Mouse (Mus musculus): ENCODE measurements around the gene Gng7. TPM values are rescaled to one million over a fixed set of nuclear protein-coding genes. Genes with fewer than 3 reads are reported as not detected.

Gng7 gene
- polyA plus RNA-seq, 1 experiment from 2014 or later = 5.2 TPM

DNA sequence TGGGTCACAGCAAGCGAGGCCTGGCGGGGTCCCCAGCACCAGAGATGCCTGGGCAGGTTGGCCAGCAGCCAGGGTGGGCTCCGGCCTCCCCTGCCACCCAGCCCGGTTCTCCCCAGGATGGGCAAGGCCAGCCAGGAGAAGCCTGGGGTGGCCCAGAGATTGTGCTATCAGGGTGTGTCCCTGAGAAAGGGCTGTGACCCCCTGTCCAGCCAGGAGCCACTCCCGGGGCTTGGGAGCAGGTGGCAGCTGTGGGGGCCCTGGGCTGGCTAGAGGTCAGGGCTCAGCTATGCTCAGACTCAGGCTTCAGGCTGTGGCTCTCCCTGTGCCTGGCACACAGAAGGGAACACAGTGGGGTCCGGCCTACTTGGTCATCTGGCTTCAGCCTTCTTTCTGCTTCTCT, 4.9 kb upstream of the Gng7 start:
- Histone ChIP-seq H3K4me2 (ENCODE audit: low read depth, low read length) (no peak overlapping the region), H3K27me3 (ENCODE audit: control insufficient read depth, insufficient read depth, low read length) (peaks cover 17% of the 10 kb centered on the region), H3K4me3 (replicated peaks; ENCODE audit: low read length) (no peak overlapping the region), H3K9me3 (replicated peaks; ENCODE audit: control insufficient read depth, low read length) (no peaks in the 10 kb centered on the region), H3K9ac (ENCODE audit: low read length) (no peak overlapping the region), H3K27ac (ENCODE audit: low read length) (no peak overlapping the region), H3K4me1 (ENCODE audit: control insufficient read depth, insufficient read depth, low read length) (no peaks in the 10 kb centered on the region), H3K36me3 (ENCODE audit: control insufficient read depth, insufficient read depth, low read length) (no peaks in the 10 kb centered on the region)
- WGBS = 65% methylated on average over 6 of the region's 6 CpGs
- ATAC-seq (ENCODE audit: insufficient read depth, low FRiP score) = no peak

DNA sequence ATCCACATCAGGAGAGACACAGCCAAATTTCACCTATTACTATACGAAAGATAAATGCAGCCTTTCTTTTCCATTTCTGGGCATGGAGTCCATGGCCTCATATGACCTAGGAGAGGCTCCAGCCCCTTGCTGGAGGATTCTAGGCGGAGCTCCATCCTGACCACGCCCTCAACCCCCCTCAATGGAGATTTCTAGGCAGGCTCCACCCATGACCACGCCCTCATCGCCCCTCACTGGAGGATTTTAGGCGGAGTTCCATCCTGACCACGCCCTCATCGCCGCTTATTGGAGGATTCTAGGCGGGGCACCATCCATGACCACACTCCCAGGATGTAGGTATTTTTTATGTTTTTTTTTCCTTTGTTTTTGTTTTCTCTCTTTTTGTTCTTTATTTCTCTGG, 3.6 kb upstream of the Gng7 start:
- peaks cover 11% of the 10 kb centered on the region for H3K27me3 ChIP-seq (ENCODE audit: control insufficient read depth, insufficient read depth, low read length)
- H3K4me3 ChIP-seq (replicated peaks; ENCODE audit: low read length) = no peak overlapping the region
- H3K9ac ChIP-seq (ENCODE audit: low read length) = no peak overlapping the region
- H3K4me1 ChIP-seq (ENCODE audit: control insufficient read depth, insufficient read depth, low read length) = no peaks in the 10 kb centered on the region
- WGBS = 42% methylated on average over 10 of the region's 10 CpGs
- no peak overlapping the region for H3K4me2 ChIP-seq (ENCODE audit: low read depth, low read length)
- H3K36me3 ChIP-seq (ENCODE audit: control insufficient read depth, insufficient read depth, low read length) = no peaks in the 10 kb centered on the region
- ATAC-seq (ENCODE audit: insufficient read depth, low FRiP score) = no peak
- no peaks in the 10 kb centered on the region for H3K9me3 ChIP-seq (replicated peaks; ENCODE audit: control insufficient read depth, low read length)
- H3K27ac ChIP-seq (ENCODE audit: low read length) = no peak overlapping the region

- no peak overlapping the region for H3K4me2 ChIP-seq (ENCODE audit: low read depth, low read length)
- no peaks in the 10 kb centered on the region for H3K36me3 ChIP-seq (ENCODE audit: control insufficient read depth, insufficient read depth, low read length)
- H3K9me3 ChIP-seq (replicated peaks; ENCODE audit: control insufficient read depth, low read length) = no peaks in the 10 kb centered on the region
- no peaks in the 10 kb centered on the region for H3K4me1 ChIP-seq (ENCODE audit: control insufficient read depth, insufficient read depth, low read length)
- no peak overlapping the region for H3K9ac ChIP-seq (ENCODE audit: low read length)
- no peaks in the 10 kb centered on the region for H3K27me3 ChIP-seq (ENCODE audit: control insufficient read depth, insufficient read depth, low read length)
- ATAC-seq (ENCODE audit: insufficient read depth, low FRiP score) = no peak
- no peak overlapping the region for H3K27ac ChIP-seq (ENCODE audit: low read length)
- WGBS = 4% methylated on average over 7 of the region's 7 CpGs
- H3K4me3 ChIP-seq (replicated peaks; ENCODE audit: low read length) = no peak overlapping the region
Measured at GRCm38 (mm10) chr10:81016645-81017044, 1.9 kb upstream of the Gng7 start.

- H3K27ac ChIP-seq (ENCODE audit: low read length) = no peak overlapping the region
- 84% methylated on average over 2 of the region's 2 CpGs for WGBS
- ATAC-seq (ENCODE audit: insufficient read depth, low FRiP score) = no peak
- H3K4me1 ChIP-seq (ENCODE audit: control insufficient read depth, insufficient read depth, low read length) = no peaks in the 10 kb centered on the region
- no peaks in the 10 kb centered on the region for H3K36me3 ChIP-seq (ENCODE audit: control insufficient read depth, insufficient read depth, low read length)
- no peak overlapping the region for H3K4me3 ChIP-seq (replicated peaks; ENCODE audit: low read length)
- no peak overlapping the region for H3K9ac ChIP-seq (ENCODE audit: low read length)
- H3K4me2 ChIP-seq (ENCODE audit: low read depth, low read length) = no peak overlapping the region
- no peaks in the 10 kb centered on the region for H3K9me3 ChIP-seq (replicated peaks; ENCODE audit: control insufficient read depth, low read length)
- H3K27me3 ChIP-seq (ENCODE audit: control insufficient read depth, insufficient read depth, low read length) = no peaks in the 10 kb centered on the region
Measured at GRCm38 (mm10) chr10:81015666-81016065, 921 bp upstream of the Gng7 start.

- Histone ChIP-seq H3K4me3 (replicated peaks; ENCODE audit: low read length) (no peak overlapping the region), H3K27me3 (ENCODE audit: control insufficient read depth, insufficient read depth, low read length) (no peaks in the 10 kb centered on the region), H3K9ac (ENCODE audit: low read length) (no peak overlapping the region), H3K4me2 (ENCODE audit: low read depth, low read length) (no peak overlapping the region), H3K4me1 (ENCODE audit: control insufficient read depth, insufficient read depth, low read length) (no peaks in the 10 kb centered on the region), H3K36me3 (ENCODE audit: control insufficient read depth, insufficient read depth, low read length) (no peaks in the 10 kb centered on the region), H3K9me3 (replicated peaks; ENCODE audit: control insufficient read depth, low read length) (no peaks in the 10 kb centered on the region), H3K27ac (ENCODE audit: low read length) (no peak overlapping the region)
- no peak for ATAC-seq (ENCODE audit: insufficient read depth, low FRiP score)
- 66% methylated on average over 6 of the region's 6 CpGs for WGBS
Measured at GRCm38 (mm10) chr10:81010851-81011250, 3.9 kb downstream of the Gng7 start.

GRCm38 (mm10) chr10:81007240-81007639, 7.5 kb downstream of the Gng7 start:
- no peak overlapping the region for H3K9ac ChIP-seq (ENCODE audit: low read length)
- H3K4me2 ChIP-seq (ENCODE audit: low read depth, low read length) = no peak overlapping the region
- no peaks in the 10 kb centered on the region for H3K4me1 ChIP-seq (ENCODE audit: control insufficient read depth, insufficient read depth, low read length)
- H3K9me3 ChIP-seq (replicated peaks; ENCODE audit: control insufficient read depth, low read length) = no peaks in the 10 kb centered on the region
- ATAC-seq (ENCODE audit: insufficient read depth, low FRiP score) = peak; percentile 42; the same call in 1 of the 2 replicates
- H3K4me3 ChIP-seq (replicated peaks; ENCODE audit: low read length) = no peak overlapping the region
- no peaks in the 10 kb centered on the region for H3K27me3 ChIP-seq (ENCODE audit: control insufficient read depth, insufficient read depth, low read length)
- no peak overlapping the region for H3K27ac ChIP-seq (ENCODE audit: low read length)
- WGBS = 28% methylated on average over 7 of the region's 7 CpGs
- no peaks in the 10 kb centered on the region for H3K36me3 ChIP-seq (ENCODE audit: control insufficient read depth, insufficient read depth, low read length)

DNA sequence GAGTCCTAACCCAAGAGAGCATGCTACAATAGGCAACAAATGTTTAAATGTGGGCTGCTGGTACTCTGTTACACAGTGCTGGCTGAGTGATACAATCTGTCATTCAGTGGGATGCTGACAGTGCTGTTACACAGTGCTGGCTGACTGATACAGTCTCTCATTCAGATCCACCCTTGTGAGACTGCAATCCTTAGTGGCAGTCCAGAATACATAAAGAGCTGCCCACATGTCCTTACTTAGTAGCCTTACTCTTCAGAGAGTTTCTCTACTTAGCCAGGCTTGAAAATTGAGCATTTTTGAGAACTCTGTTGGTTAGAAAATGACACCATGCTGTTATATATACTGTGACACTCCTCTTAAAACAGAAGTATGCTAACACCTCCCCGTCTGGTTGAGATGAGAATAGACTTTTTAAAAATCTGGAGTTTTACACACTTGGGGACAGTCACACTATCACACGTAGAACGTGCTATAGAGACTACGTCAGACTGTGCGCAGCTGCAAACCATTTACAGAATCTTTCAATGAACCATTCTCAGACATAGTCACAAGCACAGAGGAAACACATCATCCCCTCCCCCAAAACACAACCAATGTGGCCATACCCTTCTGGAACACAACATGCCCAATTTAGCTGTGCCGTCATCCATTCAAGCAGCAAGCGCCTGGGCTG, 8.6 kb downstream of the Gng7 start:
- no peaks in the 10 kb centered on the region for H3K36me3 ChIP-seq (ENCODE audit: control insufficient read depth, insufficient read depth, low read length)
- H3K27me3 ChIP-seq (ENCODE audit: control insufficient read depth, insufficient read depth, low read length) = no peaks in the 10 kb centered on the region
- no peaks in the 10 kb centered on the region for H3K9me3 ChIP-seq (replicated peaks; ENCODE audit: control insufficient read depth, low read length)
- H3K27ac ChIP-seq (ENCODE audit: low read length) = no peak overlapping the region
- WGBS = 90% methylated on average over 7 of the region's 7 CpGs
- no peak overlapping the region for H3K9ac ChIP-seq (ENCODE audit: low read length)
- H3K4me2 ChIP-seq (ENCODE audit: low read depth, low read length) = no peak overlapping the region
- no peak overlapping the region for H3K4me3 ChIP-seq (replicated peaks; ENCODE audit: low read length)
- H3K4me1 ChIP-seq (ENCODE audit: control insufficient read depth, insufficient read depth, low read length) = no peaks in the 10 kb centered on the region
- no peak for ATAC-seq (ENCODE audit: insufficient read depth, low FRiP score)

DNA sequence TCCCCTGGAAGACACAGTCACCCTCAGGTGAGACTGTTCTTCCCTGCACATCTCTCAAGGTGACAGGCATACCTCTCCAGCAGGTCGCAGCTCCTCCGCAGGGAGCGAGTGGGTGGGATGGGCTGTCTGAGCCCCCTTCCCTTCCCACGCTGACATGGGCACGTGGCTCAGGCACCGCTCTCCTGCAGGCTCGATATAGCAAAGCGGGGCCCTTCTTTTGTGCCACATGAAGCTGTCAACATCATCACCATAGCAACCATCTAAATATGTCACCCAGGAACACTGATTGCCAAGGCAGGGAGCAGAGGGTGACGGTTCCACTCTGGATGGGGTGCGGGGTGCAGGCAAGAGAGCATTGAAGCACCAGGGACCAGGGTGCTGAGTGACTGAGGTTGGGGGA, 13.6 kb downstream of the Gng7 start:
- ATAC-seq (ENCODE audit: insufficient read depth, low FRiP score) = no peak
- Histone ChIP-seq H3K27me3 (ENCODE audit: control insufficient read depth, insufficient read depth, low read length) (no peaks in the 10 kb centered on the region; the same call in 1 of the 2 replicates), H3K4me2 (ENCODE audit: low read depth, low read length) (no peak overlapping the region), H3K36me3 (ENCODE audit: control insufficient read depth, insufficient read depth, low read length) (no peaks in the 10 kb centered on the region), H3K9me3 (replicated peaks; ENCODE audit: control insufficient read depth, low read length) (no peaks in the 10 kb centered on the region), H3K4me3 (replicated peaks; ENCODE audit: low read length) (no peak overlapping the region), H3K4me1 (ENCODE audit: control insufficient read depth, insufficient read depth, low read length) (peaks cover 4% of the 10 kb centered on the region; the same call in 1 of the 2 replicates), H3K27ac (ENCODE audit: low read length) (no peak overlapping the region), H3K9ac (ENCODE audit: low read length) (no peak overlapping the region)
- WGBS = 53% methylated on average over 10 of the region's 10 CpGs

- Histone ChIP-seq H3K9ac (ENCODE audit: low read length) (no peak overlapping the region), H3K27me3 (ENCODE audit: control insufficient read depth, insufficient read depth, low read length) (no peaks in the 10 kb centered on the region; the same call in 1 of the 2 replicates), H3K4me3 (replicated peaks; ENCODE audit: low read length) (no peak overlapping the region), H3K4me2 (ENCODE audit: low read depth, low read length) (no peak overlapping the region), H3K27ac (ENCODE audit: low read length) (no peak overlapping the region), H3K4me1 (ENCODE audit: control insufficient read depth, insufficient read depth, low read length) (peaks cover 4% of the 10 kb centered on the region; the same call in 1 of the 2 replicates), H3K36me3 (ENCODE audit: control insufficient read depth, insufficient read depth, low read length) (no peaks in the 10 kb centered on the region), H3K9me3 (replicated peaks; ENCODE audit: control insufficient read depth, low read length) (no peaks in the 10 kb centered on the region)
- 38% methylated on average over 28 of the region's 28 CpGs for WGBS
- ATAC-seq (ENCODE audit: insufficient read depth, low FRiP score) = no peak
Measured at GRCm38 (mm10) chr10:81000197-81001062, 14.3 kb downstream of the Gng7 start.

Measured in stomach, embryonic 16.5 days (tissue).